Mouse (Mus musculus) small intestine, adult 2 months (tissue): ENCODE data around the gene Stom.

Source experiments
- CTCF ChIP-seq: fragments of 200-500 bp; IDR thresholded peaks from 2 replicates; pipeline ENCODE4 v1.5.1; 2012; ENCODE audit warnings: low read depth, mild to moderate bottlenecking, control low read depth, inconsistent platforms, low read length, moderate library complexity, mixed read lengths; ENCODE audit not compliant: insufficient replicate concordance, insufficient read length; ENCODE audit errors: extremely low read depth
- POLR2A ChIP-seq: fragments of 200-500 bp; IDR thresholded peaks from 2 replicates; pipeline ENCODE4 v1.6.1; 2012; ENCODE audit warnings: low read depth, mild to moderate bottlenecking, control low read depth, inconsistent platforms, low read length, moderate library complexity

DNA sequence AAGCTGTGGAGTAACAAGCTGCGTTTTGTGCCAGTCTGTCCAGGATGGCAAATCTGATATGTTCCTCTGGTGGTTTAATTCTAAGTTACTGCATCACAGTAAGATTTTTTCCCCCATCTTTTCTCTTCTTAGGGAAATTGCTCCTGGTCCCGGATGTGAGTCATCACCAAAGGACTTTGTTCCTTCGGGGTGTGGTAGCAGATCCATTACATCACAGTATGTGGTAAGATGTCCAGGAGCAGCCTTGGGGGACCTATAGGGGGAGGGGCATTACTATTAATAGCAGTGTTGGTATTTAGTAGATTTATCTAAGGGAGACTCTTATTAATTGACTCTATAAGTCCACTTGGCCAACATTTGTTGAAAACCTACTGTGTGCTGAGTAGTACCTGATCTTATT lies 5.8 kb upstream of the Stom start:
- TF ChIP-seq POLR2A, result no peak
- TF ChIP-seq CTCF, result no peak
